Mouse (Mus musculus) ES-E14 (cell line): Measurements from ENCODE around the gene Orm3.
A peak's percentile ranks its signal among the peaks of the same experiment; 100 is the strongest.

Experiments used
- CHD2 ChIP-seq: IDR thresholded peaks from 2 replicates; pipeline ENCODE4 v1.6.1; 2014; ENCODE audit warnings: mild to moderate bottlenecking, low read depth, low read length, inconsistent platforms
- MAFK ChIP-seq: IDR thresholded peaks from 2 replicates; pipeline ENCODE4 v1.6.1; 2014; ENCODE audit warnings: mild to moderate bottlenecking, low read depth, low read length, inconsistent platforms; ENCODE audit not compliant: insufficient read depth

DNA sequence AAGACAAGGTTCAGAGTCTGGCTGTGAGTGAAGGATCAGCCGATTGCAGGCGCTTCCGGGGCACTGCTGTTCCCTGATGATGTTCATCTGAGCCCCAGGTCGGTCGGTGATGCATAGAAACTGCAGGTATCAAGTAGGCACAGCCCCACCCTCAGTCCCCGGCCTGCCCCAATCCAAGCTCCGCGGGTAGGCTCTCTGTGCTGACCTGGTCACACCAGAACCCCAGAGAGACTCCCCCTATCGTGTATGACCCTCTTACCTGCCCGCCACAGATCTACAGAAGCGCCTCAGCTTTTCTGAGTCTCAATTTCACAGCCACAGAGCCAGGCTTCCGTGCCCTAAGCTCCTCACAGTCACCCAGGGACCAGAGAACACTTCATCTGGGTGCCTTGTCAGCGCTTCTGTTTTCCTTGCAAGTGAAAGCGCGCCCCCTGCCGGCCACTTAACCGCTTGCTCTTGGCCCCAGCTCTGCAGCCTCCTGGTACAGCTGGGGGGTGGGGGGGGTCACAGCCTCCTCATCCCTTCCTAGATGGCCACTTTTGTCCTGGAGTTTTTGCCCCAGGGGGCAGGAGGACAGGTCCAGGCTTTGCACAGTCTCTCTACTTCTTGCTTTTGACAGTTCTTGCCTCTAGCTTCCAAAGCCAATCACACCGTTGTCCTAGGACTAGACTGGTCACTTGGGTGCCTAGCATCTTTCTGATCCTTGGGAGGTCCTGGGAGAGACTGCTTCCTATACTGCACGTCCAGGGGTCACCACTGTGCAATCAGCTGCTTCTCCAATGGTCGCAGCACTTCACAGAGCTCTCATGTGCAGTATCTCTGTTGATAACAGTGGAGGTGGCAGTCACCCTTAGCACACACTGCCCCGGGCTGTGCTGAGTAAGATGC, 48.5 kb upstream of the Orm3 start:
- TF ChIP-seq CHD2 (no peak), MAFK (peak; percentile 78)
